Mouse (Mus musculus) skeletal muscle tissue, adult 2 months (tissue): Measurements from ENCODE around the gene Rbmxl2.

Source experiments
- DNase-seq: peaks from one replicate; pipeline ENCODE4 v3.0.0-alpha.2; 2012; ENCODE audit warnings: low read depth, low spot score

Rbmxl2 gene

DNA sequence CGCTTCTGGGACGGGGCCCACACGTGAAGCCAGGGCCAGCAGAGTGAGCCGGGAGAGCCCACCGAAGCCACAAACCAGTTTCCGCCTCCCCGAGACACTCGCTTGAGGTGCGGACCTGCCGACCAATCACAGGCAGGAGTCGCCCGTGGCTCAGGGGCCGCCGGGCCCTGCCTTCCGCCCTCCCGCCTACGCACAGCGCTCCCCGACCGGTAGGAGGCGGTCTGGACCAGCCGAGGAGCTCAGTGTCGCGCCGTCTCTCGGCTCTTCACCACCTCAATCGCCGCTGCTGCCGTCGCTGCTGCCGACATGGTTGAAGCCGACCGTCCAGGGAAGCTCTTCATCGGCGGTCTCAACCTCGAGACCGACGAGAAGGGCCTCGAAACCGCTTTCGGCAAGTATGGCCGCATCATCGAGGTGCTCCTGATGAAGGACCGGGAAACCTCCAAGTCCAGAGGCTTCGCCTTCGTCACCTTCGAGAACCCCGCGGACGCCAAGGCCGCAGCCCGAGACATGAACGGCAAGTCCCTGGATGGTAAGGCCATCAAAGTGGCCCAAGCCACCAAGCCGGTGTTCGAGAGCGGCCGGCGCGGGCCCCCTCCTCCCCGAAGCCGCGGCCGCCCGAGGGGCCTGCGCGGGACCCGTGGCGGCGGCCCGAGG is at the start of gene Rbmxl2:
Rbmxl2 (plus strand) TSS at position 242 of the 657 bp plus-strand sequence.
- DNase-seq: no peak

DNA sequence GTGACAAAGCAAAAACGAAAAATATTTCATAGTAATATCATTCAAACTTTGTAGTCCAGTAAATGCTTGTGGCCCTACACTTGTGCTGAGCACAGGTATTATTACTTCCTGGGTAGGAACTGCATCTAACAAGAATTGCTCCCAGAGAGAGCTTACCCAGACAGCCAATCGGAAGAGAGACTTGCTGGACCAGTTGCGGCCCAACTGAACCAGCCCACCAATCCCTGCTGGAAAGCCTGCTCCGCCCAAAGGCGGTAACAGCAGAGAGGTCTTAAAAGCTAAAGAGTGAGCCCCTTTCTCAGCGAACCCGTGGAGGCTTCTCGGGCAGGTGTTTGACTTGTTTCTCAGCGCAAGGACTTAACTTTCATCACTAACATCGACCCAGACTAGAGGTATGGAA is 42.6 kb upstream of the Rbmxl2 start, which contains the start of gene Nlrp14:
Nlrp14 (plus strand) TSS at position 301 of the 400 bp plus-strand sequence.
- DNase-seq: no peak

DNA sequence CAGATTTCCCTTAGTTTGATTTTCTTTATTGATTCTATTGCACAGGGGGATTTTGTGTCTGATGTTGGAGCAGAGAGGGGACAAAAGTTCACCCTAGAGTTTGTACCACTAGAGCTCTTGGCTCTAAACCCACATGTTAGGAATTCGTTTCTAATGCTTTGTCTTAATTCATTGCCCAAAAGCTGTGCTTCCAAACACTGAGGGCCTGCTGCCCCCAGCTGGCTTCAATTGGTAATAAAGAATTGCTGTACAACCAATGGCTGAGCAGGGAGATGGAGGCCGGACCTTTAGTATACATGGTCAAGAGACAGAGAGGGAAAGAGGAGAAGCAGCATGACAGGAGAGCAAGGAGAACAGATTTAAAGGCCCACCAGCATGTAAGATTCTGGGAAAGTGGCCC is 28.8 kb upstream of the Rbmxl2 start:
- DNase-seq: no peak

DNA sequence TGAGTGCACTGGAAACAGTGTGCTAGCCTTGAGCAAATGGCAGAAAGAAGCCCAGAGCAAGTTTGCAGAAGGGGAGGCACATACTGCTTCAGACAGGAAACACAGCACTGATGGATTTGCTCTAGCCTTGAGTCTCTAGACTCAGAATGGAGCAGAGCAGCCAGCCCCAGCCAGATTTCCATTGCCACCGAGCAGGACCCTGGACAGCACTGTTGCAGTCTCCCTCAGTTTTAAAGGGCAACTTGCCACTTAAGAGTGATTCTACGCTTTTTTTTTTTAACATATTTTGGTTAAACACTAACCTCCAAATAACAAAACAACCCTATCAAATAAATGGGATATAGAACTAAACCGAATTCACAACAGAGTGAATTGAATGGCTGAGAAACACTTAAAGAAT is 7.4 kb upstream of the Rbmxl2 start:
- DNase-seq: no peak

DNA sequence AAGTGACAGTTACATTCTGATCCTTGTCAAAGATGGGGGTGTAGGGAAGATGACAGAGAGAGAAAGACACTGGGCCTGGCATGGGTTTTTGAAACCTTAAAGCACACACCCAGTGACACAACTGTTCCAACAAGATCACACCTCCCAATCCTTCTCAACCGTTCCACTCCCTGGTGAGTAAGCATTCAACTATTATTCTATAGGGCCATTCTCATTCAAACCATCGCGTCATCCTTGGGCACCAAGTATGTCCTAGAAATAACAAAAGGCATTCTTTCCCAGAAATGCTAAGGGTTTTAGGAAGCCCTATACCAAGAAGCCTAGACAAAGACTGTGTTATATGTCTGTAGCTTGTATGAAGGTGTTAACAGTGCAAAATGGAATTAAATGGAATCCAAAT is 1.4 kb upstream of the Rbmxl2 start:
- no peak for DNase-seq

DNA sequence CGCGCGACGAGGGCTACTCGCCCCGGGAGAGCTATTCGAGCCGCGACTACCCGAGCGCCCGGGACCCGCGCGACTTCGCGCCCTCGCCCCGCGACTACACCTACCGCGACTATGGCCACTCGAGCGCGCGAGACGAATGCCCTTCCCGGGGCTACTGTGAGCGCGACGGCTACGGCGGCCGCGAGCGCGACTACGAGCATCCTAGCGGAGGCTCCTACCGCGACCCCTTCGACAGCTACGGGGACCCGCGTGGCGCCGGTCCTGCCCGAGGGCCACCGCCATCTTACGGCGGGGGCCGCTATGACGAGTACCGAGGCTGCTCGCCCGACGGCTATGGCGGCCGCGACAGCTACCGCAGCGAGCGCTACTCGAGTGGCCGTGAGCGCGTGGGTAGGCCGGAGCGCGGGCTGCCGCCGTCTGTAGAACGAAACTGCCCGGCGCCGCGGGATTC is 906 bp downstream of the Rbmxl2 start:
- no peak for DNase-seq

DNA sequence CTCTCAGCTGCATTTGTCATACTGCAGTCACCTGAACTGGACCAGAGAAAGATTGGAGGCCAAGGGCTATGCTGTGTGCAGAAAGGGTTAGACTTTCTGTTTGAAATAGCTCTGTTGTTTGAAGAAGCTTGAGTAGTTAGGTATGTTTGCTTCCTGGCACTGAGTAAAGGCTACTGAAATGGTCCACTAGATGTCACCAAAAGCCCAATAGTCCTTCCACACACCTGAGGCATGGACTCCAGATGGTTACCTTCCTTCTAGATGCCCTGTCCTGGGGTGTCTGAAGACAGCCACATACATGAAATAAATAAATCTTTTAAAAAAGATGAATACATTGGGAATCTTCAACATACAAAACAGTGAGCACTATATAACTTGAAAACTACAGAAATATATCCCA is 6.5 kb downstream of the Rbmxl2 start:
- DNase-seq: no peak

DNA sequence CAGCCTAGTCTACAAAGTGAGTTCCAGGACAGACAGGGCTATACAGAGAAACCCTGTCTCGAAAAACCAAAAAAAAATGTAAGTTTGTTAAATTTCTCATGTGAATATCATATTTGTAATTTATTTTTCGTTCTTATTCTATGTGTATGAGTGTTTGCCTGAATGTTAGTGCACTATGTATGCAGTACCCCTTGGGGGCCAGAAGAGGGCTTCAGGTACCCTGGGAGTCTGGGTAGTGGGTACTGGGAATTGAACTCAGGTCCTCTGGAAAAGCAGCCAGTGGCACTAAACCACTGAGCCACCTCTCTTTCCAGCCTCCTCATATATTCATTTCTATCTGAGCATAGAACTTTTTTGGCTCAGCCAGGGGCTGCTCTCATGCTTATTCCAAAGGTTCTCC is 7.6 kb downstream of the Rbmxl2 start:
- DNase-seq: no peak

DNA sequence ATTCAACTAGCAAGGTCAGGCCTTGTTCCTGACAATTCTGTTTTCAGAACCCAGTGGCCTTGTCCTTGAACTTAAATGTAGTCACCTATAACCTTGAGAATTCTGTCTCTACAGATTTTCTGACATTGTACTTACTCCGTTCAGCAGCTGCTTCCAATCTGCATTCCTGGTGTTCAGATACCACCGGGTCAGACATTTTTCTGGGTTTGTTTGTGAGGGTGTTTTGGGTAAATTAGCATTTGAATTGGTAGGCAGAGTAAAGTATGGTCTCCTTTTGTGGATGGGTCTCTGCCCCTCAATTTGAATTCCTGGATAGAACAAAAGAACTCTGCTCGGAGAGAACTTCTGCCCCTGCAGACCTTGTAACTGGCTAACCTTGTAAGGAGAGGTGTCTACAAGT is 27.6 kb downstream of the Rbmxl2 start:
- DNase-seq: no peak

DNA sequence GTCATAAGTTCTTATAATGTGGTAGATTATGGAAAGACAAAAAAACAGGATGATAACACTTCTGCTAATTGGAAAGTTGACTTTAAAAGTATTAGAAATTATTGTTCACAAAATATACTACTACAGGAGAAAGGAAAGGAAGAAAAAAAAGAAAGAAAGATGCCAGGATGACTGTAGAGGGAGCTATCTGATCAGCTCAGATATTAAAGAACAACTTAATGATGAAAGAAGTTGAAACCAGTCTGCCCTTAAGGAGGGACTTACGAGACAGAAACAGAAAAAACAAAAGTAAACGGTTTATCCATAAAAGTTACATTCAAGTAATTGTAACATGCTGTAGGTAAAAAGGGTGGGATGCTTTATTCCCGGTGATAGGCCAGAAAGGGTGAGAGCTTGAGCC is 28.3 kb downstream of the Rbmxl2 start:
- DNase-seq: no peak

DNA sequence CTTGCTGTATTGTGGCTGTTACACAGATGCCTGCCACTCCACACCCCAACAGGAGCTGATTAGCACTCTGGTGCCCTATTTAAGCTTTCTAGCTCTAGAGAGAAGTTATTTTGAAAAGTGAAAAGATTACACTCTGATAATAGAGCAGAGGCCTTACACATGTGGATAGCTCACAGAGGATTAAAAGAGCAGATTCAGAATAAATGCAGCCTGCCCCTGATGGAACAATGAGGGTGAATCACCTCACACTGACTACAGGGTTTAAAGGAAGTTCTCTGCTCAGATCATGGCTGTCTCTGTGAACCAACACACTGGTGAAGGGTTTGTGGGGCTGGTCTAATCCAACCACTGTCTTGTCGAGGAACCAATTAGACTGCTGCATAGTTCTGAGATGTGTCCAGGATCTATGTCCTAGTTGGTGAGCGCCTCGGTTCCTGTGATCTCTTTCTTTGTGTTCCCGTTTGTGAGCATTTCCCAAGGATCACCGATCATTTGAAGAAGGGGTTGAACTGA is 32.2 kb downstream of the Rbmxl2 start:
- no peak for DNase-seq

DNA sequence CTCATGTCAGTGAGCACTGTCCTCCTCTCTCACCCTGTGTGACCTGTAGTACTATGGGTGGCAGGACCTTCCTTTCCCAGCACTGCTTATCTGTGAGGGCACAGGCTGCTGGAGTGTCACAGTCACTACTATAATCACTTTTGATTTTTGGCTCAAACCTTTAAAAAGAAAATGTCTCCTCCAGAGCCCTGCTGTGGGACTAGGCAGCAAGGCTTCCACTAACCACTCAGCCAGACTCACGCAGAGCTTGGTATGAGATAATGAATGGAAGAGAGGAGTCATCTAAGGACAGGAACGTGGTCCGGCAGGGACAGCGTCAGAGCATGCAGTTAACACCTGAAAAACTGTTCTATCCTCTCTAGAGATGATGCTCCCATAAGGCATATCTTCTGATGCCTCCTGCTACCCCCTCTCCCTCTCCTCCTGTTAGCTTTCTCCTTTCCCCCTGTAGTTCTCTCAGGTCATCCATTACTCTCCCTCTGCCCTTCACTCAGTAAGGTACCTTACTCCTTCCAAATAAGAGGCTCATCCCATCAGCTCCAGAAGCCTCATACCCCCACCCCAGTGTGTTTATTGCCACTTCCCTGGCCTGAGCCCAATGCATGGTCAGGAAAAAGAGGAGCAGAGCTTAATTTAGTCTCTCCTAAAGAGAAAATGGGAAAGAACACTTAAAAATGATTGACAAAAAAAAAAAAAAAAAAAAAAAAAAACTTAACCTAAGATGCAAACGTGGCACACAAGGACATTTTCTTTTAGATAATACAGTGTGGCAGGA is 41.2 kb downstream of the Rbmxl2 start:
- DNase-seq: no peak

DNA sequence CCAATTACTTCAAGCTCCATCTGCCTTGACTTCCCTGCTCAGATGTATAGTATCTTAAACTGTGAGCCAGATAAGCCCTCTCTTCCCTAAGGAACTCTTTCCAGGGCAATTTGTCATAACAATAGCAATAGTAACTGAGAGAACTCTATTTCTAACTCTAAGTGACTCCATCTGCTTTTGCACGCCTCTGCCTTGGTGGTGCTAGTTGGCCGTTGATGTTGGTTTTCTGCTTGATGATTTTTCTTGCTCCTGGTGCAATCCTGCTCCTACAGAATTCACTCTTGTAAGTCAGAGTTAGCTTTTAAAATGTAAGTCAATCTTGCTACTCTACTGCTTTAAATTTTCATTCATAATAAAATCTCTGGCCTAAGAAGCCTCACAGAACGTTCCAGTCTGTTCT is 44.1 kb downstream of the Rbmxl2 start:
- DNase-seq: no peak

DNA sequence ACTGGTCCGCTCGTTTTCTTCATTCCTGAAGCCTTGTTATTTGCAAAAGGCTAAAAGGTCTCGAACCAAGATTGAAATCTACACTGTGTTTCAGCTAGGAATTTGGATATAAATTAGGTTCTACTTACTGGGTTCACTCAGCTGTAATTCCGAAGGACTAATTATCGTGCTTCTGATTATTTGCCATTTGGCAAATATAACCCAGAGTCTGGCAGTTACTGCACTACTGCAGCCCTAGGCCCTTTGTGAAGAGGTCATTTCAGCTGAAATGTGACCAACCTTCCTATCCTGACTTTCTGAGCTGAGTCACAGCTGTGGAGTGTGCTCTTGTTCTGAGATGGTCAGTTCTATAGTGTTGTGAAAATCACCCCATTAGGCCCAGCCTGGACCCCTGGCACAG is 50.7 kb downstream of the Rbmxl2 start:
- DNase-seq: no peak
